ENCODE assay signal across 18 mouse cellular contexts in the genomic region with DNA sequence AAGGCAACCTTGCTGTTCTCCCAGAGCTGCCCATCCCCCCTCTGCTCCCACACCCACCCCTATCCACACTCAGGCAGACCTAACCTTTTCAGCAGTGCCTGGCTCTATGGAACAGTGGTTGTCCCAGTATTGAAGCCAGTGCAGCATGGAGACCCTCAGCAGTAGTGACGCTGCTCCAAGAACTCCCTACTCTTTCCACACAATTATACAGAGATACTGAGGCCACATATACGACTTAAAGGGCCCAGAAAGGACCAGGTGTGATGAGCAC.
DNase-seq lines count a peak whose midpoint lies in the region; ATAC-seq lines count a peak whose summit lies in the region.
"Had no signal": no experiment of that assay in that cellular context is flagged by ENCODE, and none has a peak within 500 bp of the region (broad histone marks: within the 10 kb centered on the region; RNA-seq: fewer than 3 reads in every experiment).

No protein-coding gene starts in this region.

- H3K27ac ChIP-seq in forebrain, embryonic 10.5 days = peak overlapping the region; percentile 83
- H3K27ac ChIP-seq in forebrain, embryonic 16.5 days (ENCODE audit: low read length) = no peak overlapping the region
- H3K27ac ChIP-seq in forebrain, embryonic 12.5 days = peak overlapping the region; percentile 65
- peak overlapping the region; percentile 84 for H3K27ac ChIP-seq in midbrain, embryonic 12.5 days (replicated peaks)
- H3K27ac ChIP-seq: heart, embryonic 15.5 days; hindbrain, embryonic 15.5 days; liver, embryonic 12.5 days; lung, embryonic 15.5 days had no signal

- H3K4me2 ChIP-seq in forebrain, embryonic 16.5 days (ENCODE audit: low read length) = no peak overlapping the region
- H3K4me2 ChIP-seq in forebrain, embryonic 12.5 days = no peak overlapping the region
- no peak overlapping the region for H3K4me2 ChIP-seq in midbrain, embryonic 12.5 days (replicated peaks)
- H3K4me2 ChIP-seq: heart, embryonic 15.5 days; hindbrain, embryonic 15.5 days; liver, embryonic 12.5 days; lung, embryonic 15.5 days had no signal

- no peak for ATAC-seq in forebrain, embryonic 16.5 days
- peak; percentile 81; the same call in 1 of the 2 replicates for ATAC-seq in forebrain, embryonic 12.5 days (ENCODE audit: low FRiP score)
- ATAC-seq in midbrain, embryonic 12.5 days (ENCODE audit: low FRiP score, low read depth) = peak; percentile 85
- ATAC-seq: activated CD4-positive, CD25-positive, alpha-beta regulatory T cell, adult 4 months; liver, embryonic 12.5 days had no signal

- DNase-seq in forebrain, embryonic 10.5 days (ENCODE audit: extremely low spot score, low spot score) = peak; percentile 54
- peak; percentile 35 for DNase-seq in embryo, embryonic 10 days (ENCODE audit: low spot score)
- DNase-seq in right cerebral cortex, adult 2 months (ENCODE audit: low spot score in 2 of 2) = no peak
- no peak for DNase-seq in liver
- DNase-seq in right cerebral cortex, postnatal 10 days (ENCODE audit: low spot score in 2 of 2) = no peak
- DNase-seq: heart, adult 18-20 months; kidney, adult 18-20 months; kidney, postnatal 36 days; left cerebral cortex, postnatal 4 days; right cerebral cortex, postnatal 14 days had no signal

- no peaks in the 10 kb centered on the region for H3K27me3 ChIP-seq in forebrain, embryonic 10.5 days (ENCODE audit: poor library complexity, severe bottlenecking)
- H3K27me3 ChIP-seq in forebrain, embryonic 16.5 days (replicated peaks; ENCODE audit: control insufficient read depth, insufficient read depth, low read length) = no peaks in the 10 kb centered on the region
- no peaks in the 10 kb centered on the region for H3K27me3 ChIP-seq in forebrain, embryonic 12.5 days
- H3K27me3 ChIP-seq in midbrain, embryonic 12.5 days = no peaks in the 10 kb centered on the region
- H3K27me3 ChIP-seq: heart, embryonic 15.5 days; hindbrain, embryonic 15.5 days; liver, embryonic 12.5 days; lung, embryonic 15.5 days had no signal

- no peak overlapping the region for H3K9ac ChIP-seq in forebrain, embryonic 16.5 days (replicated peaks; ENCODE audit: low read depth, low read length)
- H3K9ac ChIP-seq in forebrain, embryonic 12.5 days = no peak overlapping the region
- H3K9ac ChIP-seq in midbrain, embryonic 12.5 days (replicated peaks) = no peak overlapping the region
- H3K9ac ChIP-seq: heart, embryonic 15.5 days; hindbrain, embryonic 15.5 days; liver, embryonic 12.5 days; lung, embryonic 15.5 days had no signal

- H3K4me1 ChIP-seq in forebrain, embryonic 10.5 days = peaks cover 20% of the 10 kb centered on the region
- H3K4me1 ChIP-seq in forebrain, embryonic 16.5 days (replicated peaks; ENCODE audit: control insufficient read depth, insufficient read depth, low read length) = 0 out of 2 replicates have a peak, but pooled peaks cover 2% of the 10 kb centered on the region
- peaks cover 12% of the 10 kb centered on the region for H3K4me1 ChIP-seq in forebrain, embryonic 12.5 days
- peaks cover 10% of the 10 kb centered on the region; the same call in 1 of the 2 replicates for H3K4me1 ChIP-seq in midbrain, embryonic 12.5 days
- H3K4me1 ChIP-seq: heart, embryonic 15.5 days; liver, embryonic 12.5 days; lung, embryonic 15.5 days had no signal

- no peak overlapping the region for H3K4me3 ChIP-seq in forebrain, embryonic 10.5 days
- no peak overlapping the region for H3K4me3 ChIP-seq in forebrain, embryonic 16.5 days (replicated peaks; ENCODE audit: low read length)
- H3K4me3 ChIP-seq in forebrain, embryonic 12.5 days (replicated peaks) = no peak overlapping the region
- no peak overlapping the region for H3K4me3 ChIP-seq in midbrain, embryonic 12.5 days
- H3K4me3 ChIP-seq: heart, embryonic 15.5 days; hindbrain, embryonic 15.5 days; liver, embryonic 12.5 days; lung, embryonic 15.5 days had no signal

- H3K36me3 ChIP-seq in forebrain, embryonic 10.5 days (replicated peaks) = peaks cover 5% of the 10 kb centered on the region; the same call in 1 of the 2 replicates
- no peaks in the 10 kb centered on the region for H3K36me3 ChIP-seq in forebrain, embryonic 16.5 days (ENCODE audit: control insufficient read depth, insufficient read depth)
- no peaks in the 10 kb centered on the region for H3K36me3 ChIP-seq in forebrain, embryonic 12.5 days (replicated peaks)
- peaks cover 4% of the 10 kb centered on the region; the same call in 1 of the 2 replicates for H3K36me3 ChIP-seq in midbrain, embryonic 12.5 days
- H3K36me3 ChIP-seq: heart, embryonic 15.5 days; hindbrain, embryonic 15.5 days; liver, embryonic 12.5 days; lung, embryonic 15.5 days had no signal

- H3K9me3 ChIP-seq in forebrain, embryonic 10.5 days = peaks cover 7% of the 10 kb centered on the region
- H3K9me3 ChIP-seq in forebrain, embryonic 16.5 days (ENCODE audit: control insufficient read depth, low read length) = 0 out of 2 replicates have a peak, but pooled peaks cover 4% of the 10 kb centered on the region
- 0 out of 2 replicates have a peak, but pooled peaks cover 5% of the 10 kb centered on the region for H3K9me3 ChIP-seq in forebrain, embryonic 12.5 days
- H3K9me3 ChIP-seq in midbrain, embryonic 12.5 days = peaks cover 5% of the 10 kb centered on the region; the same call in 1 of the 2 replicates
- H3K9me3 ChIP-seq: heart, embryonic 15.5 days; hindbrain, embryonic 15.5 days; liver, embryonic 12.5 days; lung, embryonic 15.5 days had no signal

- 46% methylated on average over 2 of the region's 2 CpGs for WGBS in forebrain, embryonic 10.5 days
- WGBS in forebrain, embryonic 16.5 days = 43% methylated on average over 2 of the region's 2 CpGs
- 20% methylated on average over 2 of the region's 2 CpGs for WGBS in forebrain, embryonic 12.5 days
- 18% methylated on average over 2 of the region's 2 CpGs for WGBS in midbrain, embryonic 12.5 days

Comparison
In these comparisons a context has a peak if more than half of its experiments do, and no peak if none do; other contexts are left out.
1. DNase-seq: peak in forebrain, embryonic 10.5 days (single experiment) and embryo, embryonic 10 days (single experiment); none in right cerebral cortex, adult 2 months (0 of 2), liver (single experiment) and right cerebral cortex, postnatal 10 days (0 of 2).